Mouse (Mus musculus): ENCODE results near the gene Bri3. TPM values are rescaled to one million over a fixed set of nuclear protein-coding genes. Genes with fewer than 3 reads are reported as not detected.
A peak's percentile ranks its signal among the peaks of the same experiment; 100 is the strongest.

The Bri3 gene
- total and polyA plus RNA-seq, 3 experiments, result 21.6 to 40.5 TPM; not detected in 1

- H3K36me3 ChIP-seq (ENCODE audit: control insufficient read depth in 1 of 2, insufficient read depth in 2 of 2, low read length in 2 of 2), result peaks cover 0 to 2% of the 10 kb centered on the region in 2 experiments; a peak in 2 of 4 replicates
- no peak overlapping the region for H3K4me3 ChIP-seq (ENCODE audit: control insufficient read depth in 1 of 2, insufficient read depth in 1 of 2, low read depth in 2 of 2, low read length in 2 of 2)
- H3K9me3 ChIP-seq (replicated peaks; ENCODE audit: insufficient read depth, low read length), result no peaks in the 10 kb centered on the region
- H3K79me2 ChIP-seq (ENCODE audit: control insufficient read depth, insufficient read depth, low read length, poor library complexity), result no peaks in the 10 kb centered on the region
- DNase-seq (ENCODE audit: low read depth, low spot score), result no peak
- H3K27me3 ChIP-seq (ENCODE audit: control insufficient read depth in 1 of 2, insufficient read depth in 2 of 2, low read length in 2 of 2), result no peaks in the 10 kb centered on the region
- H3K27ac ChIP-seq (ENCODE audit: control insufficient read depth, low read depth, low read length), result no peak overlapping the region
- H3K4me1 ChIP-seq (ENCODE audit: control insufficient read depth in 1 of 2, insufficient read depth in 2 of 2, low read length in 2 of 2), result peaks cover 0 to 7% of the 10 kb centered on the region in 2 experiments; a peak in 2 of 4 replicates
- no peak for TF ChIP-seq MAX (IDR thresholded peaks at IDR 0.05; ENCODE audit: low read length)
- TF ChIP-seq ZNF384 (IDR thresholded peaks at IDR 0.05; ENCODE audit: low read depth, low read length), result no peak
- TF ChIP-seq NRF1 (IDR thresholded peaks at IDR 0.05; ENCODE audit: insufficient read depth, low read depth, low read length, poor library complexity, severe bottlenecking), result no peak
- no peak for TF ChIP-seq TBP (IDR thresholded peaks at IDR 0.05; ENCODE audit: low read depth, low read length)
- no peak for TF ChIP-seq RAD21 (IDR thresholded peaks at IDR 0.05; ENCODE audit: low read depth, low read length)
- TF ChIP-seq MYB (IDR thresholded peaks at IDR 0.05; ENCODE audit: low read depth, low read length), result no peak
- H3K9ac ChIP-seq (ENCODE audit: control insufficient read depth, low read depth, low read length, poor library complexity, severe bottlenecking), result no peak overlapping the region
Measured at GRCm38 (mm10) chr5:144232531-144232930, 11.7 kb upstream of the Bri3 start.

GRCm38 (mm10) chr5:144234222-144234621, 10.0 kb upstream of the Bri3 start:
- H3K9me3 ChIP-seq (replicated peaks; ENCODE audit: insufficient read depth, low read length), result no peaks in the 10 kb centered on the region
- H3K36me3 ChIP-seq (ENCODE audit: control insufficient read depth in 1 of 2, insufficient read depth in 2 of 2, low read length in 2 of 2), result peaks cover 0 to 6% of the 10 kb centered on the region in 2 experiments; a peak in 2 of 4 replicates
- peak overlapping the region; percentile 3 to 56; a peak in 3 of 4 replicates for H3K4me3 ChIP-seq (ENCODE audit: control insufficient read depth in 1 of 2, insufficient read depth in 1 of 2, low read depth in 2 of 2, low read length in 2 of 2)
- TF ChIP-seq MAFK (IDR thresholded peaks at IDR 0.05; ENCODE audit: borderline replicate concordance, low read depth, low read length) (no peak), POLR2AphosphoS5 (IDR thresholded peaks at IDR 0.05; ENCODE audit: borderline replicate concordance, low read depth, low read length) (no peak), TBP (IDR thresholded peaks at IDR 0.05; ENCODE audit: low read depth, low read length) (0 out of 2 replicates have a peak, but pooled peaks have one; percentile 36), JUND (IDR thresholded peaks at IDR 0.05; ENCODE audit: low read depth, low read length) (no peak), HCFC1 (IDR thresholded peaks at IDR 0.05; ENCODE audit: low read depth, low read length) (0 out of 2 replicates have a peak, but pooled peaks have one; percentile 35), POLR2A (IDR thresholded peaks at IDR 0.05; ENCODE audit: control insufficient read depth in 1 of 2, insufficient read depth in 1 of 2, low read depth in 1 of 2, low read length in 2 of 2, poor library complexity in 1 of 2) (no peak), CTCF (IDR thresholded peaks at IDR 0.05 in 2 of 3, conservative IDR thresholded peaks at IDR 0.05 in 1 of 3; ENCODE audit: control insufficient read depth in 1 of 3, insufficient read depth in 1 of 3, low read depth in 2 of 3, low read length in 3 of 3, poor library complexity in 1 of 3, severe bottlenecking in 1 of 3) (no peak), EP300 (IDR thresholded peaks at IDR 0.05; ENCODE audit: low read depth in 1 of 2, low read length in 2 of 2) (peak in 1 of 2 experiments; percentile 20; a peak in 1 of 4 replicates), E2F4 (IDR thresholded peaks at IDR 0.05; ENCODE audit: borderline replicate concordance, low read depth, low read length) (no peak), GABPA (IDR thresholded peaks at IDR 0.05; ENCODE audit: low read depth, low read length) (no peak), NELFE (IDR thresholded peaks at IDR 0.05; ENCODE audit: low read depth, low read length) (no peak), ELF1 (IDR thresholded peaks at IDR 0.05; ENCODE audit: low read depth, low read length) (peak; percentile 76), SIN3A (IDR thresholded peaks at IDR 0.05; ENCODE audit: low read length) (peak; percentile 83), NRF1 (IDR thresholded peaks at IDR 0.05; ENCODE audit: insufficient read depth, low read depth, low read length, poor library complexity, severe bottlenecking) (peak; percentile 68), UBTF (IDR thresholded peaks at IDR 0.05; ENCODE audit: borderline replicate concordance, insufficient read depth, low read depth, low read length) (no peak), RCOR1 (IDR thresholded peaks at IDR 0.05; ENCODE audit: low read depth, low read length) (no peak), POLR2AphosphoS2 (IDR thresholded peaks at IDR 0.05; ENCODE audit: low read length) (no peak), CHD2 (IDR thresholded peaks at IDR 0.05; ENCODE audit: low read length) (no peak), MAX (IDR thresholded peaks at IDR 0.05; ENCODE audit: low read length) (peak; percentile 58), MEF2A (IDR thresholded peaks at IDR 0.05; ENCODE audit: extremely low read depth, insufficient replicate concordance, low read depth, low read length, poor library complexity, severe bottlenecking) (no peak), RAD21 (IDR thresholded peaks at IDR 0.05; ENCODE audit: low read depth, low read length) (no peak), MYB (IDR thresholded peaks at IDR 0.05; ENCODE audit: low read depth, low read length) (no peak), USF1 (IDR thresholded peaks at IDR 0.05; ENCODE audit: low read depth, low read length) (no peak), GATA1 (IDR thresholded peaks at IDR 0.05; ENCODE audit: low read depth, low read length) (0 out of 2 replicates have a peak, but pooled peaks have one; percentile 20), ZNF384 (IDR thresholded peaks at IDR 0.05; ENCODE audit: low read depth, low read length) (no peak), MXI1 (IDR thresholded peaks at IDR 0.05; ENCODE audit: low read depth, low read length) (peak; percentile 89), ZKSCAN1 (IDR thresholded peaks at IDR 0.05; ENCODE audit: low read depth, low read length) (no peak), TAL1 (IDR thresholded peaks at IDR 0.05; ENCODE audit: low read length) (no peak), MAZ (IDR thresholded peaks at IDR 0.05; ENCODE audit: low read depth, low read length) (0 out of 2 replicates have a peak, but pooled peaks have one; percentile 52), ETS1 (IDR thresholded peaks at IDR 0.05; ENCODE audit: low read depth, low read length) (peak; percentile 10; the same call in 1 of the 2 replicates)
- H3K9ac ChIP-seq (ENCODE audit: control insufficient read depth, low read depth, low read length, poor library complexity, severe bottlenecking), result no peak overlapping the region
- peak; percentile 90 for DNase-seq (ENCODE audit: low read depth, low spot score)
- no peaks in the 10 kb centered on the region for H3K79me2 ChIP-seq (ENCODE audit: control insufficient read depth, insufficient read depth, low read length, poor library complexity)
- no peaks in the 10 kb centered on the region for H3K27me3 ChIP-seq (ENCODE audit: control insufficient read depth in 1 of 2, insufficient read depth in 2 of 2, low read length in 2 of 2)
- H3K4me1 ChIP-seq (ENCODE audit: control insufficient read depth in 1 of 2, insufficient read depth in 2 of 2, low read length in 2 of 2), result peaks cover 0 to 14% of the 10 kb centered on the region in 2 experiments; a peak in 2 of 4 replicates
- no peak overlapping the region for H3K27ac ChIP-seq (ENCODE audit: control insufficient read depth, low read depth, low read length)
